Mouse (Mus musculus): ENCODE data around the gene Nxpe3. TPM values are rescaled to one million over a fixed set of nuclear protein-coding genes. Genes with fewer than 3 reads are reported as not detected.
"Not testable (repeated sequence)": the region's sequence is repeated elsewhere in the genome, so short reads cannot be mapped to it uniquely, and the experiment has no call there.

Nxpe3 gene
- polyA plus RNA-seq, 1 experiment from 2014 or later = 1.3 TPM

- Histone ChIP-seq H3K4me1 (replicated peaks) (no peaks in the 10 kb centered on the region), H3K27me3 (no peaks in the 10 kb centered on the region), H3K9ac (no peak overlapping the region), H3K27ac (replicated peaks) (no peak overlapping the region), H3K4me2 (no peak overlapping the region), H3K4me3 (no peak overlapping the region), H3K9me3 (no peaks in the 10 kb centered on the region), H3K36me3 (peaks cover 7% of the 10 kb centered on the region; the same call in 1 of the 2 replicates)
- ATAC-seq (ENCODE audit: low FRiP score, low read depth) = 0 out of 2 replicates have a peak, but pooled peaks have one; percentile 38
- WGBS = 69% methylated on average over 7 of the region's 7 CpGs
Measured at GRCm38 (mm10) chr16:55887814-55888583, 7.1 kb downstream of the Nxpe3 start.

- ATAC-seq (ENCODE audit: low FRiP score, low read depth) = no peak
- Histone ChIP-seq H3K27me3 (no peaks in the 10 kb centered on the region), H3K4me3 (no peak overlapping the region), H3K4me2 (no peak overlapping the region), H3K4me1 (replicated peaks) (no peaks in the 10 kb centered on the region), H3K36me3 (peaks cover 3% of the 10 kb centered on the region; the same call in 1 of the 2 replicates), H3K27ac (replicated peaks) (no peak overlapping the region), H3K9me3 (no peaks in the 10 kb centered on the region), H3K9ac (no peak overlapping the region)
- 72% methylated on average over 11 of the region's 11 CpGs for WGBS
Measured at GRCm38 (mm10) chr16:55884246-55884645, 10.8 kb downstream of the Nxpe3 start.

DNA sequence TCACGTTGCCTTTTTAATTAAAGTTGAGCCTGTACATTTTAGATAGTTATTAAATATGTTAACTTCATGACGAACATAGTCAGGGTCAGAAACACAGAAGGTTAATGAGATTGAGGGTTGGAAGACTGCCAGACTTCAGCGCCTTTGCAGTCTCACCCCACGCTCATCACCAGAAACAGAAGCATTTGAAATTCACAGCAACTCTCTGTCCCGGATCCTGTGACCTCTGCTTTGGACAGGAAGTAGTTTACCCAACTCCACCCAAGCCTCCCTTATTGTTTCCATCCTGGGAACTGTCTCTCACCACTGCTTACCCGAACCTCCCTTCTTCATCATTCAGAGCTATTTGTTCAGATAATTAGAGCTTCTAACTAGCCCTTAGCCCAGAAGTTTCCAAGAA, 19.1 kb downstream of the Nxpe3 start:
- H3K36me3 ChIP-seq = no peaks in the 10 kb centered on the region
- H3K27me3 ChIP-seq = no peaks in the 10 kb centered on the region
- H3K4me2 ChIP-seq = no peak overlapping the region
- no peak overlapping the region for H3K27ac ChIP-seq (replicated peaks)
- ATAC-seq (ENCODE audit: low FRiP score, low read depth) = no peak
- no peak overlapping the region for H3K4me3 ChIP-seq
- H3K4me1 ChIP-seq (replicated peaks) = no peaks in the 10 kb centered on the region
- 74% methylated on average over 6 of the region's 6 CpGs for WGBS
- no peaks in the 10 kb centered on the region for H3K9me3 ChIP-seq
- H3K9ac ChIP-seq = no peak overlapping the region

DNA sequence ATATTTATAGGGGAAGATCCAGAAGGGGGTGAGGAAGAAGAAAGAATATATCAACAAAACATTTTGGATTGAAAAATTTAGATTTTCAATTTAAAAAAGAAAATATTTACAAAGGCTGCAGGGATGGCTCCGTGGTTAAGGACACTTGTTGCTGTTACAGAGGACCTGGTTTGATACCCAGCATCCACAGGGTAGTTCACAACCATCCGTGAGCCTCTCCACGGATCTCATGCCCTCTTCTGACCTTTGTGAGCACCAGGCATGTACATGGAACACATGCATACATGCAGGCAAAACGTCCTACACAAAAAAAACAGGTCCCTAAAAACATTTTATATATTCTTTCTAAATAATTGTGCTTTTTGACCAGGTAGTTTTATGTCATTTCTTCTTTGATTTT, 31.3 kb downstream of the Nxpe3 start:
- Histone ChIP-seq H3K27ac (replicated peaks) (no peak overlapping the region), H3K4me1 (replicated peaks) (no peaks in the 10 kb centered on the region), H3K36me3 (peaks cover 10% of the 10 kb centered on the region), H3K4me3 (no peak overlapping the region), H3K4me2 (no peak overlapping the region), H3K9ac (no peak overlapping the region), H3K9me3 (no peaks in the 10 kb centered on the region), H3K27me3 (no peaks in the 10 kb centered on the region)
- WGBS = 65% methylated on average over 4 of the region's 4 CpGs
- ATAC-seq (ENCODE audit: low FRiP score, low read depth) = no peak

DNA sequence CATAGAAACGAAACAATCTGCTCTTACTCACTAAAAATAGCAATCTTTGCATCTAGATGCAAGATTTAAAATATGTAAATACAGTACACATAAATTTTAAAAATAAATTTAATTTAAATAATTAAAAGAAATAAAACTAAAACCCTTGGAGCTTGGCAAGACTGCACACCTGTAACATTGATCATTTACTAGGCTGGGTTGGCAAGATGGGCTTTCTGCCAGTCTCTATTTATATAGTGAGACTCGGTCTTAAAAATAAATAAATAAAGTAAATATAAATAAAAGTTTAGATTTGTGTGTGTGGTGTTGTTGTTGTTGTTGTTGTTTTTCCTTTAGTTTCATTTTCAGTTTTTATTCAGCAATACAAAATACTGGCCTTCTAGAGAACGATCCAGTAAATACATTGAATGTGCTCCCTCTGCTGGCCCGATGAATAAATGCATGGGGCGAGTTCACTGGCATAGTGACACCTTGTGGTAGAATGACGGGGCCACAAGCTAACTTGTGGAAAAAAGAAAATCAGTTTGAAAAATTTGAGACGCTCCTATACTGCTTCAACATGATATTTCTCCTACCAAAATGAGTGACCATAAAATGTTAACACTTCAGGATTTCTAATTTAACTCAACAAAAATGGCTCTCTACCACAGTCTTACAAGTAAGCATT, 31.8 kb downstream of the Nxpe3 start:
- Histone ChIP-seq H3K36me3 (peaks cover 10% of the 10 kb centered on the region), H3K4me3 (no peak overlapping the region), H3K27ac (replicated peaks) (no peak overlapping the region), H3K4me1 (replicated peaks) (no peaks in the 10 kb centered on the region), H3K27me3 (no peaks in the 10 kb centered on the region), H3K9ac (no peak overlapping the region), H3K9me3 (no peaks in the 10 kb centered on the region), H3K4me2 (no peak overlapping the region)
- WGBS = 29% methylated on average over 7 of the region's 7 CpGs
- peak; percentile 15; the same call in 1 of the 2 replicates for ATAC-seq (ENCODE audit: low FRiP score, low read depth)

DNA sequence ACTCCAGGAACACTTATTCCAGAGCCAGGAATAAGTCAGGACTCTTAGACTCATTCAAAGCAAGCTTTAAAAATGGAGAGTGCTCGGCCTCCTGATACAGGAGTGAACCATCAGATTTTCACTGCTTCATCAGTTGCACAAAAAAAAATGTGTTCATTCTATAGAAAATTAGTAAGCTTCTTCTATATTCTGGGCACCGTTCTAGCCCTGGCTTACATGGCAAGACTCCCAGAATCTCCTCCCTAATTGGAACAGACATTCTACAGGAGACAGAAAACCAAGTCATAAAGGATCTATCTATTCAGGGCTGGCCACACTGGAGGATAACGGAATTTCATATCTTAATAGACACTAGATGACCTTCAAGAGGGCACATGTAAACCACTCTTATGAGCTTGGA, 34.0 kb downstream of the Nxpe3 start:
- no peak overlapping the region for H3K27ac ChIP-seq (replicated peaks)
- H3K27me3 ChIP-seq = no peaks in the 10 kb centered on the region
- H3K36me3 ChIP-seq = peaks cover 10% of the 10 kb centered on the region
- no peak overlapping the region for H3K4me2 ChIP-seq
- no peak overlapping the region for H3K9ac ChIP-seq
- H3K9me3 ChIP-seq = no peaks in the 10 kb centered on the region
- no peaks in the 10 kb centered on the region for H3K4me1 ChIP-seq (replicated peaks)
- no peak overlapping the region for H3K4me3 ChIP-seq
- ATAC-seq (ENCODE audit: low FRiP score, low read depth) = no peak
- WGBS = 82% methylated on average over 3 of the region's 3 CpGs

DNA sequence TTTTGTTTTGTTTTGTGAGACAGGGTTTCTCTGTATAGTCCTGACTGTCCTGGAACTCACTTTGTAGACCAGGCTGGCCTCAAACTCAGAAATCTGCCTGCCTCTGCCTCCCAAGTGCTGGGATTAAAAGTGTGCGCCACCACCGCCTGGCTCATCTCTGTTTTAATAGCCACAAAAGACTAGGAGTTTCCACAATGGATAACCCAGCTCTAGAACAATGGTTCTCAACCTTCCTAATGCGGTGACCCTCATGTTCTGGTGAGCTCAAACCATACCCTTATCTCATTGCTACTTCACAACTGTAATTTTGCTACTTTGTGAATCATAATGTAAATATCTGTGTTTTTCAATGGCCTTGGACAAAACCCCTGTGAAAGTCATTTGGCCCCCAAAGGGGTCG, 35.7 kb downstream of the Nxpe3 start:
- not testable (repeated sequence) for H3K36me3 ChIP-seq; H3K4me1 ChIP-seq (replicated peaks); H3K9me3 ChIP-seq; H3K9ac ChIP-seq; H3K27ac ChIP-seq (replicated peaks); H3K4me2 ChIP-seq; ATAC-seq (ENCODE audit: low FRiP score, low read depth); H3K27me3 ChIP-seq; H3K4me3 ChIP-seq
- WGBS = 93% methylated on average over 4 of the region's 4 CpGs

DNA sequence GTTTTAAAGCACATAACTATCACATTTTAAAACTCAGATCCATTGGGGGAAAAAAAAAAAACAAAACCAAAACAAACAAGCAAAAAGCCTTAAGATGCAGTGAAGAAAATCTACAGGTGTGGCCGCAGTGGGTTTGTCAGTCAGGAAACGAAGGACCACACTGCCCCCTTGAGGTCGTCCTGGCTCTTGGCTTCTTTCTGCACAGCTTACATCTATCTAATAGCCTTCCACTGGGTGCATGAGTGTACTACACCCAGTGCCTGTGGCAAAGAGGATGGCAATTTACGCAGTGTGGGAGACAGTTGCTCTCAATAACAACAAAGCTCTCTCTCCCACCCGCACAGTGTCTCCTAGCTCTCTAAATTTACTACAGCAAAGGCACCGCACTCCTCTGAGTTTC, 36.6 kb downstream of the Nxpe3 start:
- no peaks in the 10 kb centered on the region for H3K27me3 ChIP-seq
- ATAC-seq (ENCODE audit: low FRiP score, low read depth) = no peak
- no peak overlapping the region for H3K4me3 ChIP-seq
- no peak overlapping the region for H3K4me2 ChIP-seq
- H3K4me1 ChIP-seq (replicated peaks) = no peaks in the 10 kb centered on the region
- H3K9me3 ChIP-seq = no peaks in the 10 kb centered on the region
- no peak overlapping the region for H3K9ac ChIP-seq
- 63% methylated on average over 6 of the region's 6 CpGs for WGBS
- H3K36me3 ChIP-seq = peaks cover 4% of the 10 kb centered on the region; the same call in 1 of the 2 replicates
- no peak overlapping the region for H3K27ac ChIP-seq (replicated peaks)

DNA sequence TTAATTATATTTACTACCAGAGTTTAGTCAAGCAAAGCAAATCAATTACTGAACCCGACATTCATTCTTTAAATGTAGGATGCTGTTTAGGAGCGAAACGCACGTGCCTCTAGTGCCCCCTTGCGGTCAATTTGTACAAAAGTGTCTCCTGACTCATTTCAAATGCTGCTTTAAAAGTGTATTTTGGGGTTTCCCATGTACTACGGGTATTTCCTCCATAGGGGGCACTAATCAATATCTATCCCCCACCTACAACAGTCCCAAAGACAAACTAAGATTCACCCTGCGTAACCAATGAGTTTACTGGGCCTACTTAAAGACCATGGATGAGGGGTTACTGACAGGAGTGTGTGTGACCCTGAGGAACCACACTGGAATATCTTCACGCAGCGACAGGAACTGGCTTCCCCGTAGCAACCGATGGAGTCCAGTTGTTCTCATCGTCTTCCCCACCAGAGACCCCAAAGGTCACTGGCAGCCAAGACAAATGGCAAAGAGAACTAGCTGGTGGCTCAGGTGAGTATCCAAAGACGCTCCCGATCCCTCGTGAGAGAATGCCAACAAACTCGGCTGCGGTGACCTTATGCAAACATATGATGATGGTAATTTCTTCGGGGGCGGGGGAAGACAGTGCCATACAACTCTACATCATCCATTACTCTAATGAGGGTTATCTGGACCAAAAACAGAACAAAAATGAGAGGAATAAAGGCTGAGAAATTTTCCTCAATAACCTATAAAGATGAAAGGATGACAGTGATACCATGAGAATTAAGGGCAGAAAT, 42.0 kb downstream of the Nxpe3 start:
- peaks cover 4% of the 10 kb centered on the region; the same call in 1 of the 2 replicates for H3K36me3 ChIP-seq
- WGBS = 57% methylated on average over 19 of the region's 19 CpGs
- no peaks in the 10 kb centered on the region for H3K27me3 ChIP-seq
- no peak overlapping the region for H3K27ac ChIP-seq (replicated peaks)
- H3K4me2 ChIP-seq = no peak overlapping the region
- H3K9me3 ChIP-seq = no peaks in the 10 kb centered on the region
- H3K4me1 ChIP-seq (replicated peaks) = no peaks in the 10 kb centered on the region
- H3K9ac ChIP-seq = no peak overlapping the region
- H3K4me3 ChIP-seq = no peak overlapping the region
- ATAC-seq (ENCODE audit: low FRiP score, low read depth) = peak; percentile 75; the same call in 1 of the 2 replicates

DNA sequence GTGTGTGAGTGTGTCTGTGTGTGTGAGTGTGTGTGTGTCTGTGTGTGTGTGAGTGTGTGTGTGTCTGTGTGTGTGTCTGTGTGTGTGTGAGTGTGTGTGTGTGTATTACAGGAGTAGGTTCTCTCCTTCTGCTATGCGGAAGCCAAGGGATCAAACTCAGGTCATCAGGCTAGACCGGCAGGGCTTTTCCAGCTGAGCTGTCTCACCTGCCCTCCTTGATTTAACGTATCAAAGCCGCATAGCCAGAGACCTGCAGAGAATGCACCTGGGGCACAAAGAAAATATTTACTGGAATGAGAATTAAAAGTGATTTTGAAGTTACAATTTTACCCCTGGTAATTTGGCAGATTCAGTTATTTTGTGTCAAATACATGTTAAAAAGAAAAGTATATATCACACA, 42.6 kb downstream of the Nxpe3 start:
- H3K4me3 ChIP-seq = no peak overlapping the region
- 23% methylated on average over 4 of the region's 4 CpGs for WGBS
- peaks cover 4% of the 10 kb centered on the region; the same call in 1 of the 2 replicates for H3K36me3 ChIP-seq
- no peaks in the 10 kb centered on the region for H3K9me3 ChIP-seq
- H3K4me2 ChIP-seq = no peak overlapping the region
- no peak for ATAC-seq (ENCODE audit: low FRiP score, low read depth)
- H3K9ac ChIP-seq = no peak overlapping the region
- H3K27ac ChIP-seq (replicated peaks) = no peak overlapping the region
- H3K27me3 ChIP-seq = no peaks in the 10 kb centered on the region
- no peaks in the 10 kb centered on the region for H3K4me1 ChIP-seq (replicated peaks)

- no peak overlapping the region for H3K4me3 ChIP-seq
- H3K27ac ChIP-seq (replicated peaks) = no peak overlapping the region
- no peak overlapping the region for H3K4me2 ChIP-seq
- H3K9ac ChIP-seq = no peak overlapping the region
- WGBS = 88% methylated on average over 3 of the region's 3 CpGs
- no peaks in the 10 kb centered on the region for H3K9me3 ChIP-seq
- H3K36me3 ChIP-seq = no peaks in the 10 kb centered on the region
- ATAC-seq (ENCODE audit: low FRiP score, low read depth) = no peak
- H3K4me1 ChIP-seq (replicated peaks) = no peaks in the 10 kb centered on the region
- H3K27me3 ChIP-seq = no peaks in the 10 kb centered on the region
Measured at GRCm38 (mm10) chr16:55850485-55850884, 44.6 kb downstream of the Nxpe3 start.

- Histone ChIP-seq H3K9ac (no peak overlapping the region), H3K4me3 (no peak overlapping the region), H3K36me3 (peaks cover 15% of the 10 kb centered on the region), H3K4me2 (no peak overlapping the region), H3K27ac (replicated peaks) (no peak overlapping the region), H3K4me1 (replicated peaks) (no peaks in the 10 kb centered on the region), H3K27me3 (no peaks in the 10 kb centered on the region), H3K9me3 (peaks cover 9% of the 10 kb centered on the region; the same call in 1 of the 2 replicates)
- no peak for ATAC-seq (ENCODE audit: low FRiP score, low read depth)
- WGBS = 83% methylated on average over 8 of the region's 8 CpGs
Measured at GRCm38 (mm10) chr16:55847679-55848078, 47.4 kb downstream of the Nxpe3 start.

Data from hindbrain, embryonic 15.5 days (tissue).